Mouse (Mus musculus) forebrain, embryonic 10.5 days (tissue): ENCODE results near the gene Cldn4. TPM values are rescaled to one million over a fixed set of nuclear protein-coding genes. Genes with fewer than 3 reads are reported as not detected.

Source experiments
- polyA plus RNA-seq: library from polyadenylated mRNA; unstranded; fragments of >200 nt; fragmentation: Nextera tagmentation; extraction: Ambion mirVana; gene quantifications from 2 replicates; pipeline ENCODE4 v1.2.1, GENCODE M21; 2016

Cldn4 gene
- polyA plus RNA-seq, 1 experiment from 2014 or later, result 6.3 TPM

Other genes starting within 250 kb of the Cldn4 start
- 1.3 TPM in 2 replicates for gene Eln, start 199.6 kb downstream of the Cldn4 start, polyA plus RNA-seq
- not detected in 2 replicates for gene Tmem270, start 40.2 kb downstream of the Cldn4 start, polyA plus RNA-seq
- gene Cldn13, start 31.4 kb downstream of the Cldn4 start, polyA plus RNA-seq, result 2.0 and 4.9 TPM in 2 replicates
- gene Mettl27, start 14.6 kb downstream of the Cldn4 start, polyA plus RNA-seq, result 10.3 and 11.8 TPM in 2 replicates
- gene Cldn3, start 39.3 kb upstream of the Cldn4 start, polyA plus RNA-seq, result 10.8 and 14.9 TPM in 2 replicates
- 40.1 and 40.8 TPM in 2 replicates for gene Abhd11, start 62.2 kb upstream of the Cldn4 start, polyA plus RNA-seq
- gene Stx1a, start 76.5 kb upstream of the Cldn4 start, polyA plus RNA-seq, result 8.7 and 10.0 TPM in 2 replicates
- 25.0 and 26.1 TPM in 2 replicates for gene Dnajc30, start 117.3 kb upstream of the Cldn4 start, polyA plus RNA-seq
- gene Bud23, start 118.0 kb upstream of the Cldn4 start, polyA plus RNA-seq, result 172 and 176 TPM in 2 replicates
- gene Vps37d, start 131.3 kb upstream of the Cldn4 start, polyA plus RNA-seq, result 6.6 and 7.7 TPM in 2 replicates
- 4.0 and 4.1 TPM in 2 replicates for gene Mlxipl, start 143.0 kb upstream of the Cldn4 start, polyA plus RNA-seq
- gene Tbl2, start 202.7 kb upstream of the Cldn4 start, polyA plus RNA-seq, result 23.8 and 25.0 TPM in 2 replicates
- 43.3 and 44.4 TPM in 2 replicates for gene Bcl7b, start 221.3 kb upstream of the Cldn4 start, polyA plus RNA-seq
- 58.0 and 59.1 TPM in 2 replicates for gene Baz1b, start 240.3 kb upstream of the Cldn4 start, polyA plus RNA-seq